Mouse (Mus musculus) WW6 (cell line): ENCODE results near the gene Plscr1.

ENCODE experiments used
- DNase-seq: peaks from one replicate; pipeline ENCODE4 v3.0.0-alpha.2; 2013; ENCODE audit warnings: low read depth, low spot score

The Plscr1 gene

DNA sequence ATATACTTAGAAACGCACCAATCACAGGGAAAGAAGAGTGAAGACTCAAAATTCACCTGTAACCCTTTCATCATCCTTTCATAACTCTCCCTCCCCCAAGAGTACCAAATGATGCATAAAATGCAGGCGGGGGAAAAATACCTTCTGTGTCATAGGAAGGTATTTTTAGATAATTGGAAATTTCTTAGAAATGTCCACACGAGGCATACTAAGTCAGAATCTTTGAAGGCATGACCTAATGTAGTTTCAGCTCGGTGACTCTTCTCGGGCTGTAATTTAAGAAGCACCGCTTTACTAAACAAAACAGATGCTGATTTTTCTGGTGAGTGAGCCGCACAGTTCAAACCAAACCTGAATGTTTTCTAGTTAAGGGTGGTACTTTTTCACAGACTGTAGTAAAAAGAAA is at the start of gene Plscr1:
Plscr1 (plus strand) TSS at position 304 of the 406 bp plus-strand sequence.
- DNase-seq: no peak

DNA sequence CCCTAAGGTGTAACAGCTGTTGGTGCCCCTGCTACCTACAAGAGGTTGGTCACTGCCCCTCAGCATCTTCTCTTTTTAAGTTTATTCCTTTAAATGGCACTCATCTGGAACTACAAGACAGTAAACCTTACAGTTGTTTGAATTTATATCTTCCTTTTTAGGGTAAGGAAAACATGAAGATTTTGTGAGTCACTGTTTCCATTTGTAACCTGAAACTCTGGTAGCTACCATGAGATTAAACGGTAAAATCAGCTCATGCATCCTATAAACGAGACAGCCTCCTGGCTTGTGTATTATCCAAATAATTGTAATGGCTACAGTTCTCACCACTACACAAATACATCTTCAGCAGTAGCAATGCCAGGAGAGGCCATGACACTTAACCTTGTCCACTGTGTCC is 45.2 kb upstream of the Plscr1 start:
- no peak for DNase-seq

GRCm38 (mm10) chr9:92207307-92207706 is 42.2 kb upstream of the Plscr1 start:
- DNase-seq: no peak

DNA sequence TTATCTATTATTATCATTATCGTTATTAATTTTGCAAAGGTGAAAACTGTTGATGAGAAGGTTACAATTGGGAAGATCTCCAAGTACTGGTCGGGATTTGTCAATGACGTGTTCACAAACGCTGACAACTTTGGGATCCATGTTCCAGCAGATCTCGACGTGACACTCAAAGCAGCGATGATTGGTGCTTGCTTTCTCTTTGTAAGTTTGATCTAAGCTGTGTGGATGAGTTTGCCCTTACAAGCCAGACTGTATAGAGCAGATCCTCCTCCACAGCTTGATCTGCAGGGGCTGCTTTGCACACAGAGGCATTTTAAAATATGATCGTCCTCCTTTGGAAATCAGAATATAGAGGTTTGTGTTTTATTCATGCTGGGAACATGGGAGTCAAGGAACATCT is 41.8 kb upstream of the Plscr1 start:
- DNase-seq: no peak

GRCm38 (mm10) chr9:92209850-92210249 is 39.7 kb upstream of the Plscr1 start:
- no peak for DNase-seq

DNA sequence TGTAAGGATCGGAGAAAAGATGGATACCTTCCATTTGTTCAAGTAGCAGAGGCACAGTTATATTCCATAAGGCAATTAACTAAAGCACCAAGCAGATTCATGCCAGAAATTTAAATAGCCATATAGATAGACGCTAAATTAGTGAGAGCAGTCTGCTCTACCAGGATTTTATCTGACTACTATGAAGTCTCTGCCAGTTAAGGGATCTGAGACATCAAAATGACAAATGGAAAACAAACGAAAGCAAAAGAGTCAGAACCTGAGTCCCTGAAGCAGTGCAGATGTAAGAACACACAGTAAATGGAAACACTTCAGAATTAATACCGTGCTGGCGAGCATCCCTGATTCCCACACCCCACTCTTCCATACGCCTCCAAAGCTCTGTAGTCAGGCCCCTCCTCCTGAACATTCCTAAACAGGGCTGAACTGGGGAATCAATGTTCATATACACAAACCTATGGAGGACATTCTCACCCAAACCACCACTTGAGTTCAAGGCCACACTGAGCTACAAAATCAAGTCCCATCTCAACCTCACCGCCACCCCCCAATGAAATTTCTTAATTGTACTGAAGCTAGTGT is 39.1 kb upstream of the Plscr1 start:
- no peak for DNase-seq

DNA sequence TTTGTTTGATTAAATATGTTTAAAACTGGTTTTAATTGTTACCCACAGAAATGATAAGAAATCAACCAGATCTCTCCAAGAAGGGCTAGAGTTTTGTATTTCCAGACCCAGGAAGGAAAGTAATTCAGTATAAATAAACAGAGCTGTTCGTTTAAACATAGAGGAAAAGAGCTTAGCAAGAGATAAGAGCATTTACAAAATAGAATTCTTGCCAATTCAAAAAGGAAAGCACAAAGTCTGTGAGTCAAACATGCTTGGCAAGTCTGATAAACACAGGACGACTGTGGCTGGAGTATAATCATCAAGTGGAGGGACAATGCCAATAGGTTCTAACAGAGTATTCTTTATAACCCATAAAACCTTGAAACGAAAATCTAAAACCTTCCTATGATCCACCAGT is 38.5 kb upstream of the Plscr1 start:
- no peak for DNase-seq

DNA sequence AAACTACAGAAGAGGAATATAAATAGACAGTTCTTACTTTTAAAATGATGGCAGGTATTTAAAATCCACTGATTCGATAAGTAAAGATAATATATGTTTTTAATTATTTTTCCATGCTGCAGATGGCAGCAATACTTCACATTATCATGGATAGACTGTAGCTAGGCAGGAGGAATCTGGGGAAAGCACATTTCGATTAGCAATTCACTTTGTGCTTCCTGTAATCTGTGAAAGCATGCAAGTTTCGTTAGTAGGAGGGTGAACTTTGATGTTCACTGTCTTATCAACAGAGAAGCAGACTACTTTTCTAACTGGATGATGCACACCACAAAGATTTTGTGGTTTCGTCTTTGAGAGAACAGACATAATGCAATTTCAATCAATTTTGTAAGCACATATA is 32.1 kb upstream of the Plscr1 start:
- DNase-seq: no peak

- DNase-seq: no peak
Measured at GRCm38 (mm10) chr9:92217896-92218295, 31.7 kb upstream of the Plscr1 start.

- no peak for DNase-seq
Measured at GRCm38 (mm10) chr9:92220151-92220550, 29.4 kb upstream of the Plscr1 start.

- DNase-seq: no peak
Measured at GRCm38 (mm10) chr9:92221480-92221879, 28.1 kb upstream of the Plscr1 start.

- DNase-seq: no peak
Measured at GRCm38 (mm10) chr9:92224598-92225231, 24.8 kb upstream of the Plscr1 start.

- DNase-seq: no peak
Measured at GRCm38 (mm10) chr9:92226127-92226655, 23.4 kb upstream of the Plscr1 start.

- DNase-seq: no peak
Measured at GRCm38 (mm10) chr9:92226795-92227194, 22.8 kb upstream of the Plscr1 start.

DNA sequence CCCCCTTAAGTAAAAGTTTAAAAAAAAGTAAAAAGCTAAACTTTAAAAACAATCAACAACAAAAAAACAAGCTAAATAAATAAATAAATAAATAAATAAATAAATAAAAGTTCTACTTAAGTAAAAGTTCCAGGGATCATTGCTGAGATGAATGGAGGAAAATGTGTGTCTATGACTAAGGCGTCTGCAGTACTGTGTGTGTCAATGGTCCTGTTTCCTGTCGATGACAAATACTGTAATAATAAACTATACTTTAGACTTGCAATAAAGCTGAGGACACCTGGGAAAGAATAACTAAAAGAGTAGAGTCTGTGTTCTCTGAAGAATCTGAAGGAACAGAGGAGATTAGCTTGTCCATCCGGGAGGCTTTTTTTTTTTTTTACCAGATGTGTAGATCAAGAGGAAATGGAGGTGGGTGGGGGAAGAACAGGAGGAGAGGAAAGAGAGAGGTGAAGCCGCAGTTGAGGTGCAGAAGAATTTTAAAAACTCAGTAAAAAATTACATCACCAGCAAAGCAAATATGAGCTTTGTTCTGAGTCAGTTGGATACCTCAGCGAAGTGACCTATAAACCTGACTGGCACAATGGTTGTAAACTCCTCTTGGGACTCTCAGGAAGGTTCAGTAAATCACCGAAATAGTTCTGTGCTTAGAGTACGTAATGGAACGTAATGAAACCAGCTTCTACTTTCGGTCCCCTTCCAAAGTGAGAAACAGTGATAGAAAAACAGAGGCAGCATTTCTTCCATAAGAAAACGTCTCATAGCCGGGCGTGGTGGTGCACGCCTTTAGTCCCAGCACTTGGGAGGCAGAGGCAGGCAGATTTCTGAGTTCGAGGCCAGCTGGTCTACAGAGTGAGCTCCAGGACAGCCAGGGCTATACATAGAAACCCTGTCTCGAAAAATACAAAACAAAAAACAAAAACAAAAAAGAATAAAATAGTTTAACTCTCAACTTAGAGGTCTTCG is 20.4 kb upstream of the Plscr1 start:
- DNase-seq: no peak

DNA sequence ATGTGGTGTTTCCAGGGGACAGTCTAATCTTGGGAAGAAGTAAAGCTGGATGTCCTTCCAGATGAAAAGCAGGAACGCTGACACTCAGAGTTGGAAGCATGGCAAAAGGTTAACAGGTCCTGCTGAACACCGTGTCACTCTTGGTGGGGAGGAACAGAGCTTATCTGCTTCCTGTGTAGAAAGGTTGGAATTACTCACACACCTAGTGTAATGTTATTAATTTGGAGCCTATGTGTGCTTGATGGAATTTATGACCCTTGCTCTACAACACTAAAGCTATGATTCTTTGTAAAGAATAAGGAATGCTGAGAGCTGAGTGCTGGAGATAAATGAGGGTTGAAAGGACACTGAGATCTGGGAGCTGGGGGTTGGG is 19.7 kb upstream of the Plscr1 start:
- no peak for DNase-seq

GRCm38 (mm10) chr9:92234901-92235458 is 14.6 kb upstream of the Plscr1 start:
- no peak for DNase-seq

- DNase-seq: no peak
Measured at GRCm38 (mm10) chr9:92248773-92249446, 640 bp upstream of the Plscr1 start.

GRCm38 (mm10) chr9:92249987-92250772 is 630 bp downstream of the Plscr1 start:
- peak; percentile 68 for DNase-seq

DNA sequence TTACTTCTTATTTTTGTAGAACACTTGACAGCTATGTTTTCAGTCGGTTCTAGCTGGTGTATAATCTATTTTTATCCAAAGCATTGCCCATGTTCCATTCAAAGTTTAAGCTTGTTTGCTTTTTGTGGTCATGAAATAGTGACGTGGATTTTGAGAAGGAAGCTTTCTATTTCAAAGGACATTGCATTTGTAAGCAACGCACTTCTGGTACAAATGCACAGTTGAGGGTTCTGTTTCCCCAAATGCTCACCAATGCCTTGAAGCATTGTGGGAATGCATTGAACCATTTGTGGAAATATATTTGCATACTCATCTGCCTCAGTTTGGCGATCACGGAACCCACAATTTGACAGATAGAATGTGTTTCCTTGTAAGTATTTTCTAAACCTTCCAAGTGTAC is 3.2 kb downstream of the Plscr1 start:
- no peak for DNase-seq
